Mouse (Mus musculus) testis, adult 2 months (tissue): Measurements from ENCODE around the gene Papss1.
A peak's percentile ranks its signal among the peaks of the same experiment; 100 is the strongest.

Experiments
- CTCF ChIP-seq: fragments of 200-500 bp; IDR thresholded peaks from 2 replicates; pipeline ENCODE4 v1.5.1; 2012; ENCODE audit warnings: low read depth, mild to moderate bottlenecking, inconsistent platforms, low read length, moderate library complexity; ENCODE audit not compliant: control insufficient read depth, insufficient read depth, insufficient replicate concordance
- POLR2A ChIP-seq: fragments of 200-500 bp; IDR thresholded peaks from 2 replicates; pipeline ENCODE4 v1.6.1; 2012; ENCODE audit warnings: low read depth, mild to moderate bottlenecking, inconsistent platforms, low read length, moderate library complexity; ENCODE audit not compliant: control insufficient read depth

- TF ChIP-seq POLR2A (no peak), CTCF (0 out of 2 replicates have a peak, but pooled peaks have one; percentile 25)
Measured at GRCm38 (mm10) chr3:131524779-131525178, 39.8 kb upstream of the Papss1 start.
